Mouse (Mus musculus) heart, adult 2 months (tissue): ENCODE measurements around the gene Ccdc153. TPM values are rescaled to one million over a fixed set of nuclear protein-coding genes. Genes with fewer than 3 reads are reported as not detected.

Source experiments
- DNase-seq, 2 experiments: peaks; one replicate each; pipeline ENCODE4 v3.0.0; 2021
- H3K27ac ChIP-seq: fragments of 200-600 bp; 2 replicates; pipeline ENCODE4 v1.8.1; 2022
- H3K27me3 ChIP-seq: fragments of 200-500 bp; 2 replicates; pipeline ENCODE4 v1.6.1; 2012; ENCODE audit warnings: mild to moderate bottlenecking, low read length, inconsistent platforms, mixed read lengths; ENCODE audit not compliant: control insufficient read depth, insufficient read depth
- H3K36me3 ChIP-seq: fragments of 200-500 bp; 2 replicates; pipeline ENCODE4 v1.6.1; 2012; ENCODE audit warnings: low read length, inconsistent platforms; ENCODE audit not compliant: control insufficient read depth, insufficient read depth
- H3K4me1 ChIP-seq: fragments of 200-500 bp; 2 replicates; pipeline ENCODE4 v1.6.1; 2011; ENCODE audit warnings: low read length; ENCODE audit not compliant: control insufficient read depth, insufficient read depth
- H3K4me3 ChIP-seq: fragments of 200-600 bp; 2 replicates; pipeline ENCODE4 v1.8.1; 2022
- H3K79me2 ChIP-seq: fragments of 200-500 bp; replicated peaks from 2 replicates; pipeline ENCODE4 v1.6.1; 2012; ENCODE audit warnings: mild to moderate bottlenecking, inconsistent platforms, low read length, moderate library complexity, mixed read lengths; ENCODE audit not compliant: control insufficient read depth, insufficient read depth
- H3K9ac ChIP-seq: fragments of 200-500 bp; 2 replicates; pipeline ENCODE4 v1.6.1; 2012; ENCODE audit warnings: low read depth, mild to moderate bottlenecking, control low read depth, inconsistent platforms, low read length, mixed read lengths
- CTCF ChIP-seq: fragments of 200-600 bp; IDR thresholded peaks from 2 replicates; pipeline ENCODE4 v1.8.1; 2022; ENCODE audit warnings: antibody characterized with exemption, mild to moderate bottlenecking, moderate library complexity
- EP300 ChIP-seq: fragments of 200-500 bp; IDR thresholded peaks from 2 replicates; pipeline ENCODE4 v1.6.1; 2011; ENCODE audit warnings: low read depth, low read length, control low read depth; ENCODE audit not compliant: insufficient read depth
- POLR2A ChIP-seq: fragments of 200-500 bp; IDR thresholded peaks from 2 replicates; pipeline ENCODE4 v1.6.1; 2011; ENCODE audit warnings: mild to moderate bottlenecking, low read depth, low read length, control low read depth; ENCODE audit not compliant: insufficient read depth
- WGBS: fragments of 180-500 bp; shearing (Covaris S2); methylation state at CpG from one replicate; pipeline ENCODE4 v1.1.7; 2018; 5-methylcytosine and 5-hydroxymethylcytosine counted together
- intact Hi-C: fragments of 180-260 bp; cut with DNase I; formaldehyde crosslinking; loops from one replicate; pipeline ENCODE4 v1.15.1; 2025
- polyA plus RNA-seq: library from polyadenylated mRNA; depleted of rRNA; stranded (reverse); fragments of >200 nt; gene quantifications from 2 replicates; pipeline ENCODE4 v1.2.3, GENCODE M21; 2012
- total RNA-seq, 2 experiments: library from RNA; stranded (reverse); gene quantifications; 2 replicates each; pipeline ENCODE4 v1.2.3; 2021

Ccdc153 gene
- total and polyA plus RNA-seq, 3 experiments, result 1.6 TPM; not detected in 2

DNA sequence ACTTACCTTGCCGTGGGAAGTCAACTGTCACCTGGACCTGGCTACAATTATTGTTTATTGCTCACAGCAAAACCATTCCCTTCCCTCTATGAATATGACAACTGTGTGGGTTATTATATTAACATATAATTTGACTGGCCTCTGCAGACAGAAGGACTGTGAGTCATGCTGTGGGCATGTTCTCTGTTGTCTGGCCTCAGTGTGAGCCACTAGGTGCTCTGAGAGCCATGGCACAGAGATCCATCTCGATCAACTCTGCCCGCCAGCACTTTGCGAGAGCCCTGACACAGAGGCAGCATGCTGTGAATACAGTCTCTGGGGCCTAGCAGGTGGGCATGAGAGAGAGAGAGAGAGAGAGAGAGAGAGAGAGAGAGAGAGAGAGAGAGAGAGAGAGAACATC, 29.5 kb downstream of the Ccdc153 start:
- H3K36me3 ChIP-seq, result no peaks in the 10 kb centered on the region
- H3K27ac ChIP-seq, result no peak overlapping the region
- no peaks in the 10 kb centered on the region for H3K27me3 ChIP-seq
- 88% methylated on average over 4 of the region's 4 CpGs for WGBS
- peaks cover 4% of the 10 kb centered on the region; the same call in 1 of the 2 replicates for H3K4me1 ChIP-seq
- H3K79me2 ChIP-seq, result no peaks in the 10 kb centered on the region
- no peak for DNase-seq
- no peak overlapping the region for H3K9ac ChIP-seq
- no peak for TF ChIP-seq EP300
- TF ChIP-seq POLR2A, result no peak
- TF ChIP-seq CTCF, result no peak
- no peak overlapping the region for H3K4me3 ChIP-seq
- intact Hi-C loops, result loop anchor here (1.0 to 10.0 kb wide), 3 partner anchors 21 to 285 kb away; no protein-coding TSS in a partner anchor

DNA sequence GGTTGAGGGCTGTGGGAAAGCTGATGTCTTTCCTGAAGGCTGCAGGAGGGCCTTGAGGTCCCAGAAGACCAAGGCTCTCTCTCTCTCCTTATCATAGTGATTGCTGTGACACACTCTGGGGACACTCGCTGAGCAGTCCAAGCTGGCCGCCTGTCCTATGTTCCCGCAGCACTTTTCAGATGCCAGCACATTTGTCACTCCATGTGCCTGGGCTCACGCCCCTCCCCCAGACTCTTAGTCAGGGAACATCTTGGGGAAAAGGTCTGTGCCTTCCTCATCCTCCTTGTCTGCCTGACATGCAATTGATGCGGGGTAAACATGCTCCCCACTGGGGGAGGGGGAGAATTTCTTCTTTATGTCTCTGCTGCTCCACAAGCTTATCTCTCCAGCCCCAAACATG, 42.7 kb downstream of the Ccdc153 start:
- intact Hi-C loops, result no loop called here

DNA sequence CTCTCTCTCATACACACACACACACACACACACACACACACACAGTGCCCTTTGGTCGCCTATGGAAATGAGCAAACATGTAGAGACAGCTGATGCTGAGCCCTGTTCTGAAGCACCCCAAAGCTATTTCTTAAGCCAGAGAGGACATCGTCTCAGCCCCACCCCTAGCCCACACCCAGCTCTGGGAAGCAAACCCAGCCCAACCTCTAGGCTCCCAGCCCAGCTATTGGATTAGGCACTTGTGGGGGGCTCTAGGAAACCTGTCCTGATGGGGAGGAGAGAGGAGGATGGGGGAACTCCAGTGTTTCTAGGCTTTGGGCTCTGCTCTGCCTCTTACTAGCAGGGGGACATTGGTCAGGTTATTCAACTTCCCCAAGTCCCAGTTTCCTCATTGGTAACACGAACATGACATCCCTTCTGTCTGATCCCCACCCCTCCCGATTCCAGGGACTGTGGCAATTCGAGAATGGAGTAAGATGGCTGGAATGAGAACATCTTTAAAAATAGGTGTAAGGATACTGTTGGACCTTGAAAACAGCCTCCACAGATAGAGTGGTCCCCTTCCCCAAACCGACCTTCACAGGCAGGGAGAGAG, 45.9 kb downstream of the Ccdc153 start:
- DNase-seq, result peak in 1 of 2 experiments; percentile 31
- Histone ChIP-seq H3K27me3 (peaks cover 11% of the 10 kb centered on the region; the same call in 1 of the 2 replicates), H3K4me1 (peaks cover 3% of the 10 kb centered on the region; the same call in 1 of the 2 replicates), H3K36me3 (no peaks in the 10 kb centered on the region), H3K9ac (no peak overlapping the region), H3K4me3 (no peak overlapping the region), H3K79me2 (no peaks in the 10 kb centered on the region), H3K27ac (no peak overlapping the region)
- WGBS, result 35% methylated on average over 6 of the region's 6 CpGs
- intact Hi-C loops, result no loop called here
- TF ChIP-seq EP300 (no peak), CTCF (no peak), POLR2A (no peak)

More for the DNA sequence above, 42.7 kb downstream of the Ccdc153 start:
- 41% methylated on average over 5 of the region's 5 CpGs for WGBS
- Histone ChIP-seq H3K79me2 (no peaks in the 10 kb centered on the region), H3K27me3 (peaks cover 9% of the 10 kb centered on the region; the same call in 1 of the 2 replicates), H3K27ac (no peak overlapping the region), H3K4me3 (no peak overlapping the region), H3K9ac (no peak overlapping the region), H3K4me1 (no peaks in the 10 kb centered on the region), H3K36me3 (no peaks in the 10 kb centered on the region)
- no peak for DNase-seq
- TF ChIP-seq CTCF (no peak), EP300 (no peak), POLR2A (no peak)

- DNase-seq, result no peak
- H3K27ac ChIP-seq, result no peak overlapping the region
- peak overlapping the region; percentile 40 for H3K9ac ChIP-seq
- no peaks in the 10 kb centered on the region for H3K79me2 ChIP-seq
- H3K36me3 ChIP-seq, result no peaks in the 10 kb centered on the region
- H3K4me1 ChIP-seq, result peaks cover 3% of the 10 kb centered on the region; the same call in 1 of the 2 replicates
- H3K4me3 ChIP-seq, result no peak overlapping the region
- TF ChIP-seq POLR2A (no peak), CTCF (no peak), EP300 (no peak)
- intact Hi-C loops, result no loop called here
- WGBS, result 43% methylated on average over 11 of the region's 11 CpGs
- peaks cover 11% of the 10 kb centered on the region; the same call in 1 of the 2 replicates for H3K27me3 ChIP-seq
Measured at GRCm38 (mm10) chr9:44287003-44287400, 46.5 kb downstream of the Ccdc153 start.

- Histone ChIP-seq H3K27me3 (peaks cover 11% of the 10 kb centered on the region; the same call in 1 of the 2 replicates), H3K79me2 (no peaks in the 10 kb centered on the region), H3K9ac (peak overlapping the region; percentile 40), H3K27ac (no peak overlapping the region), H3K4me3 (peak overlapping the region; percentile 46), H3K36me3 (no peaks in the 10 kb centered on the region), H3K4me1 (peaks cover 3% of the 10 kb centered on the region; the same call in 1 of the 2 replicates)
- 6% methylated on average over 47 of the region's 47 CpGs for WGBS
- DNase-seq, result peak in 1 of 2 experiments; percentile 28
- TF ChIP-seq EP300 (no peak), POLR2A (no peak)
- intact Hi-C loops, result no loop called here
Measured at GRCm38 (mm10) chr9:44287401-44288075, 47.1 kb downstream of the Ccdc153 start.
